Mouse (Mus musculus): ENCODE data around the gene Eps15.

DNA sequence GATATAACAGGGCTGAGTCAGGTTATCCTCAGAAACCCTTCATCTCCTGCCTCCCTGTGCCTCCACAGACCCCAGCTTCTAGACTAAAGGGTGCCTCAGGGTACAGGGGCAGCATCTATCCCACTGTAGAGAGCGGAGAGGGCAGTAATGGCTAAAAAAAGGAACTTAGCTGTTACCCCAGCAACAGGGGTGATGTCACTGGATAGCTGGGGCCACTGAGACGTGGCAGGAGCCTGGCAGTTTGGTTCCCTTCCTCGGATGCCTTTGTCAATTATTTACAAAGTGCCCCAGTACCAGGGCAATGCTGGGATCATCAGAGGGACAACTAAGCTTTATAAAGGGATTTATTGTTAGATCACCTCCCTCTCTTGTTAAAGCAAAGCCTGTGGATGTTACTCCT lies 138.9 kb downstream of the Eps15 start:
- TF ChIP-seq CTCF (IDR thresholded peaks at IDR 0.05; ENCODE audit: borderline replicate concordance, insufficient read depth, low read depth, low read length) (no peak), POLR2A (IDR thresholded peaks at IDR 0.05; ENCODE audit: borderline replicate concordance, insufficient read depth, low read length) (no peak)

Measured in cerebellum, adult 2 months (tissue).